Mouse (Mus musculus): Measurements from ENCODE around the gene Nol10.

DNA sequence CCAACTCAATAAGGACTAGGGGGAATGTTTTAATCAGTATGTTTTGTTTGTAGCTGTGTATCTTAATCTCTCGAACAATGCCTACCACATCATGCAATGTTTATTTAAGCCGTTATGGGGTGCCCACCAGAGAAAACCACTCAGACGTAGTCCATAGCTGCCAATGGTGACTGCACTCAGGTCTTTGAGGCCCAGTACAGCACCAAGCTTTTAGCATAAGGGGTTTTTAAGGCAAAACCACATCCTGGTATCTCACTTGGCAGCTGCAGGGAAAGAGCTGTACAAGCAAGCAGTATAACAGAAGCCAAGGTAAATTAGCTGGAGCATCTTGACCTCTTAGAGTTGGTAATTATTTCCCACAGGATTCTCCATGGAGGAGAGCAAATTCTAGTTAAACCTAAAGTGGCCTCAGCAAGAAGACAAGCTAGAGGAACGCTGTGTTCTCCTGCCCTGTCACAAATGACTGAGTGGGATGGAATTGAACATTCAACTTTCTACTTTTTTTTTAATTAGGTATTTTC is 83.6 kb downstream of the Nol10 start:
- TF ChIP-seq CTCF (IDR thresholded peaks at IDR 0.05; ENCODE audit: borderline replicate concordance, extremely low read depth, insufficient read depth, insufficient read length) (no peak), POLR2A (IDR thresholded peaks at IDR 0.05; ENCODE audit: borderline replicate concordance, extremely low read depth, insufficient read depth, insufficient read length, poor library complexity, severe bottlenecking) (no peak)
